Mouse (Mus musculus) erythroblast, embryonic 14.5 days (primary cell): ENCODE measurements around the gene Wdr86.

Experiments
- GATA1 ChIP-seq: IDR thresholded peaks from 2 replicates; pipeline ENCODE4 v1.6.1; 2012; ENCODE audit warnings: low read length, inconsistent platforms, mixed read lengths
- TAL1 ChIP-seq: IDR thresholded peaks from 3 replicates; pipeline ENCODE4 v1.6.1; 2012; ENCODE audit warnings: low read length, inconsistent platforms, mixed read lengths

DNA sequence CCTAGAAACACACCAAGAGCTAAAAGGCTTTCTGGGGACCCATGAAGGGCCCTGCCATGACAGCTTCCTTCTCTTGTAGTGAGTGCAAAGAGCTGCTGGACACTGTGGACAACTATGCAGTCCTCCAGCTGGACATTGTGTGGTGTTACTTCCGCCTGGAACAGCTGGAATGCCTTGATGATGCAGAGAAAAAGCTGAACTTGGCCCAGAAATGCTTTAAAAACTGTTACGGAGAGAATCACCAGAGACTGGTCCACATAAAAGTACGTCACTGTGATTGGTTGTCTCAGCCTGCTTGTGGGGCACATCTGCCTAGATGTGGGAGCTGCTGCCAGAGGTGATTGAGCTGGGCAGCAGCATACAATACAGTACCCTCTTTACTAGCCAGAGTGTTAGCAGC, 29.3 kb downstream of the Wdr86 start:
- TF ChIP-seq GATA1: no peak
- TF ChIP-seq TAL1: no peak
